Mouse (Mus musculus) heart, adult 11 months (tissue): Measurements from ENCODE around the gene Clk2.

ENCODE experiments used
- DNase-seq: peaks from one replicate; pipeline ENCODE4 v3.0.0; 2022

Clk2 gene

DNA sequence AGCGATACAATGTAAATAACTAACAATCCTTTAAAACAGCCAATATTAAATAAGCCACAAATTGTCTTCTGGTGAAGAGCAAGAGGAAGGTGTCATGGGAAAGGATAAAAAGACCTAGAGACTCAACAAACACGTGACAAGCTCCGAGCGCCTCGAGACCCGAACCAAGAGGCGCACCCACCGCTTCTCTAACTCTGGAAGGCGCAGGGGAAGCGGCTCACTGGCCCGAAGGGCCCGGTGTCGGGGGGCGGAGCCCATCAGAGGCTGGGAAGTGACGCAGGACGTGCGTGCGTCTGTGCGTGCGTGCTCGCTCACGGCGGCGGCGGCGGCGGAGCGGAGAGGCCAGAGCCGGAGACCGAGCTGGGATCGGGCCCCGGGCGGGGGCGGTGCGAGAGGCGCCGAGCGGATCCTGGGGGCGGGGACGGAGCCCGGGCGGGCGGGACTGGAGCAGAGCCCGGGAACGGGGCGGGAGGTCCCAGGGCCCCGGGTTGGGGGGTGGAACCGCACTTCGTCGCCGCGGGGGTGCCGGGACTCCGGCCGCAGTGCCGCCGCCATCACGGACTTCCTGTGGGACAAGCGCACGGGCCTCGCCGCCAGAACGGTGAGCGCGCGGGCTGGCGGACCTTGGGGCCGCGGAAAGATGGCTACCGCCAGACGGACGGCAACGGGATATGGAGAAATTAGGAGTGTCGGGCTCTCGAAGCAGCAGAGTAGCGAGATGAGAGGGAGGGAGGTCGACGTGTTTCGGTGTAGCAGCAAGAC is at the start of gene Clk2:
TSS of gene Clk2 (plus strand) at position 290 of the 762 bp plus-strand sequence.
- peak; percentile 100 for DNase-seq

DNA sequence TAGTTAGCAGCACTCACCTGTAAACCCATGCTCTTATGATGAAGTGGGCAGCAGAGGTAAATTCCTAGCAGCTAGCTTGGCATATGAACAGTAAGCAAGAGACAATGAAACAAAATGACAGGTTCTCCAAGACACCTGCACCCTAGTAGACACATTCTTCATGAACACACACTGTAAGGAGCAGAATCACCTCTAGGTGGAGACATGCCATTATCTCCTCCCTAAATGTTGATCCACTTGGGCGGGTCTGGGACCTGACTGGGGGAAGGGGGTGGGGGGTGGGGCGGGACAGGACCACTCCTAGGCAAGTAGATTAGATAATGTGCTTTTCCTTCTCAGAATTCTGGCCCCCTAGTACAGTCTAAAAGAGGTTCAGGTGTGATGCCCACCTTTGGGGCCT is 49.1 kb upstream of the Clk2 start:
- peak; percentile 78 for DNase-seq

DNA sequence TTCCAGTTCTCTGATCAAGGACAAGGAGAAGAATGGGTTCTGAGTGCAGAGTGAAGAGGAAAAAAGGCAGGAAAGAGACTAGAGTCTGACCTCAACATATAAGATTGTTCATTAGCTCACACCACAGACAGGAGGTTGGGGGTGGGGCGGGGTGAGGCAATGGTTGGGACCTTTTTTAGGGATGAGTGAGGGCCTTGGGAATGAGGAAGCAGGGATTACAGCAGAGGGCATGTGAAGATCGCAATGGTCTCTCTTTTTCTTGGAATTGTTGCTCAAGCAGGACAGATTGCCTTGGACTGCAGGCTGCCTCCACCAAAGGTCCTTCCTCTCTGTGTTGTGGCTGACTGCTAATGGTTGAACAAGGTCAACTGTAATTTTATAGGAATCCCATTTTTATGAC is 41.3 kb upstream of the Clk2 start:
- DNase-seq = peak; percentile 90

DNA sequence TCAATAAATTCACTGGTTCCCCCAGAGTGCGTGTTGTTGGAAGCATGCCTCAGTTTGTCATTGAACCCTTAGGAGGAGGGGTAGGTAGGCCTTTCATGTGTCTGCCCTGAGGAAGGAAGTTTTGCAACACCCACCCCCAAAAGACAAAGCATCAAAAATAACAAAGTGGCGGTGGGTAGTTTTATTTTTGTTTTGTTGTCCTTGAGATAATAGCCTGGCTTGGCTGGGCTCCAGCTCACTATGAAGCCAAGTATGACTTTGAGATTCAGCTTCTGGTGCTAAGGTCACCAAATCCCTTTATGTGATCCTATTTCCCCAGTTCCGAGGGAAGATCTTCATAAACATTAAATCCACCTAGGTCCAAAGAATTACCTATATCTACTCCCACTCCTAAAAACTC is 40.4 kb upstream of the Clk2 start:
- DNase-seq = peak; percentile 87

DNA sequence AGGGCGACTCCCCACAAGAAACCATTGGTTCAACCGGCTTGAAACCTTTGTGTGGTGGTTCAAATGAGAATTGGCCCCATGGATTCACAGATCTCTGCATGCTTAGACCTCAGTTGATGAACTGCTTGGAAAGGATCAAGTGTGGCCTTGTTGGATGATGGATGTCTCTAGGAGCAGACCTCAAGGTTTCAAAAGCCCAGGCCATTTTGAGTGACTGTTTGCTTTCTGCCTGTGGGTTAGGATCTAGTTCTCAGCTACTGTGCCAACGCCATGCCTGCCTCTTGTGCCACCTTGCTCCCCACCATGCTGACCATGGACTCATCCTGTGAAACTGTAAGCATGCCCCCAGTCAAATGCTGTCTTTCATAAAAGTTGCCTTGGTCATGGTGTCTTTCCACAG is 38.6 kb upstream of the Clk2 start:
- no peak for DNase-seq

DNA sequence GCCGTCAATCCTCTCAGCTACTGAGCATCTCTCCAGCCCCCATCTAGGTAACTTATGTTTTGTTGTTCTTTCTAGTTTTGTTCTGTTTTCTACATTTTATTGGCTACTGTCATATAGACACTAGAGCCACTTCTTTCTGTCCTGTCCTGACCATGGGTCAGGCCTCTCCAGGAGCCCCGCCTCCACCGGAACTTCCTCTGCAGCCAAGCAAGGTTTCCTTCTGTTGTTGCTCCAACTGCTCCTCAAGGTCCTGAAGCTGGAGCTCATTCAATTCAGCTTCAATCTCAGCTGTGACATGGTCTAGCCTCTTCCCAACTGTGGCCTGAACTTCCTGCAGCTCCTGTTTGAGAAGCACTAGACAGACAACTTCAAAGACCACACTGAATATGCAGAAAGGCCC is 34.7 kb upstream of the Clk2 start:
- no peak for DNase-seq

DNA sequence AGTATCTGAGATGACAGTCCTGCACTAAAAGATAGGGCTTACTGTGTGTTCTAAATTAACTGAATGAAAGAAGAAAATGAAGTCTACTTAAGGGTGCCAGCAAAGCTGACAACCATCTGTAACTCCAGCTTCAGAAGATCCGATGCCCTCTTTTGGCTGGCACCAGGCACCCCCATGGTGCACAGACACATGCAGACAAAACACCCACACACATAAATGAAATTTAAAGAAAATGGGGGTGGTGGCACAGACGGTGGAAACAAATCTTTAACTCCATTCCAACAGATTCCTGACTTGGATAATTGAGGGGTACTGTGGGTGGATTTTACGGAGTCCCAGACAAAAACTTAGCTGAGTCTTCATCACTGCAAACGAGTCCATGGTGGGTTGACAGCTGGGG is 32.8 kb upstream of the Clk2 start:
- DNase-seq = no peak

DNA sequence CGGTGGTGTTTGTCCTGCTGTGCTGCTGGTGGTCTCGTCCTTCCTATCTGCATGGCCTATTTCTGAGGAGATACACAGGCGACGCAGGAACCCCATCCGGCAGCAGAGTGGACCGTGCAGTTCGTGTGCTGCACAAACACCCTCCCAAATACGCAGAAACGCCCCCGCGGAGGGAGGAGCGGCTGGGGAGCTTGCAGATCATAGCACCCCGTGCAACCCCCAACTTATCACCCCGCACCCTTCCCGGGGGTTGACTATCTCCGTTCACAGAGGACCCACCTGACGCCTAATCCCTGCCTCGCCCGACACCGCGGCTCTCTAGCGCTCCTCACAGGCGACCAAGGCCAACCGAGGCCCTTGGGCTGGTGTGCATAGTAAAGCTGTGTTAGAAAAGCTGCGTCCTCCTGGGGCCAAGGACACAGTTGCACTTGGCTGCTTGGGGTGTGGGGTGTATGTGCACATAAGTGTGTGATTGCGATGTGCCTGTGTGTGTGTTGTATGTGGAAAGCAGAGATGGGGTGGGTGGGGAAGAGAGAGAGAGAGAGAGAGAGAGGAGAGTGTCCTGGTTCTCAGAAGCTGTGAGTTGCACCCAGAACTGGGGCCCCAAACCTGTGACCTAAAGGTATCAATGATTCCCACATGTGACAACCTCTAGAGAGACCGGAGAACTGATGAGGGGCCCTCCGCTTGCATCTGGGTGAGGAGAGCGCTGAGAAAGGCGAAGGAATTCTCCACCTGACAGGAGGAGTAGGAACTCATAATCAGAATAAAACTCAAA is 32.1 kb upstream of the Clk2 start:
- DNase-seq = no peak

DNA sequence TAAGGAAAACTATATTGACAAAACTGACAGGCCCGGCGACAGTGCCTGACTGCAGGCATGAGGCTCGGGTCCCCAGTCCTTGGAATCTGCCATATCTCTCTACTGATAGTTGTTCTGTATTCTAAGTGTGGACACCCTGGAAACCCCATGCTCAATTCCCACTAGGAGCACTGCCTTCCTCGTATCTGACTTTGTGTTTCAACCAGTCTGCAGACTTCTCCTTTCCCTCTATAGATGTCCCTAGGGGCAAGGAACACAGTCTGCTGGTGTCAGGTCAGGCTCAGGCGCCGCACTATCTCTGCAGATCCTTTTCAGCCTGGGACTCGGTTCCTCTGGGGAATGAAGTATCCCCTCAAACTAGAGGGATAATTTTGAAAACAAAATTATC is 31.5 kb upstream of the Clk2 start:
- DNase-seq = no peak

DNA sequence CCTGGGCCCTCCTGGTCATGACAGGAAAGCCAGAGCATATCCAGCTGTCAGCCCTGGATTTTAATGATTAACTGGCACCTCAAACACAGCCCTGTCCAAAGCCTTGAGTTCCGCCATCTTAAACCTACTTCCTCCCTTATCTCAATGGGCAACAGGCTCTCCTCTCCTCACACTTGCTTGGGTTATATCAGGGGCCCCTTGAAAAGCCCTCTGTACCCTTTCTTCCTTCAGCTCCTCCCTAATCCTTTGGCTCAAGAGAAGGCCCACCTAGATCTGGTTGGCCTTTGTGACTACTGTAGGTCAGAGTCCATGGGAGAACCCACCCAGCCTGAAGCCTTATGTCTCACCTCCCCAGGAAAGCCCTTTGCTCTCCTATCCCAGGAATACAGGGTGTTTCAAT is 30.8 kb upstream of the Clk2 start:
- no peak for DNase-seq

DNA sequence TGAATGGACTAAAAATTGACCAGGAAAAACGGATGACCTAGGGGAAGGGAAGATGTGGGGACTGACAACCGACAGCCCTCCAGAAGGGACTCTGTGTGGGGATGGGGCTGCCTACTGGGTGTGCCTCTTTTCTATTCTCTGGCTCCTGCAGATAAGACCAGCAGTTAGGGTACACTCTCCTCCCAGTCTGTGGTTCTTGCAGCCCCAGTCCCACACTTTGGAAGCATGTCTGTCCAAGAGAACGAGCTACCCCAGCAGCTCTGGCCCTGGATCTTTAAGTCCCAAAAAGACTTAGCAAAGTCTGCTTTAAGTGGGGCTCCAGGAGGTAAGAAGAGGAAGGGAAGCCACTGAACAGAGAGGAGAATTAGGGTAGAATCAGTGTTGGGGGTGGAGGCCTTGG is 28.6 kb upstream of the Clk2 start, which contains the start of gene Pklr:
TSS of gene Pklr (plus strand) at position 185 of the 400 bp plus-strand sequence.
- DNase-seq = no peak

DNA sequence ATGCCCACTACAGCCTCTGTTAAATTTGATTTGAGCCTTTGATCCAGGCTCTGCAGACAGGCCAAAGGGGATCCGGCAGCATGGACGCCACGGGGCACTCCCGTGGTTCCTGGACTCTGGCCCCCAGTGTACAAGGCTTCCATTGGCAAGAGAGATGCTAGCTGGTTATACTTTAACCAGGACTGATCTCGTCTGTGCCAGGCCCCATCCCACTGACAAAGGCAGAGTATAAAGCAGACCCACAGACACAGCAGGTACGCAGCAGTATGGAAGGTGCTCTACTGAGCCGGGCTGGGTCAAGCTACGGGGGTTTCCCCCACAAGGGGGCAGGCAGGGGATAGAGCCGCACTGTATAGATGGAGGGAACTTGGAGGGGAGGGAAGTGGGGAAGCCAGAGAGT is 28.2 kb upstream of the Clk2 start:
- no peak for DNase-seq

DNA sequence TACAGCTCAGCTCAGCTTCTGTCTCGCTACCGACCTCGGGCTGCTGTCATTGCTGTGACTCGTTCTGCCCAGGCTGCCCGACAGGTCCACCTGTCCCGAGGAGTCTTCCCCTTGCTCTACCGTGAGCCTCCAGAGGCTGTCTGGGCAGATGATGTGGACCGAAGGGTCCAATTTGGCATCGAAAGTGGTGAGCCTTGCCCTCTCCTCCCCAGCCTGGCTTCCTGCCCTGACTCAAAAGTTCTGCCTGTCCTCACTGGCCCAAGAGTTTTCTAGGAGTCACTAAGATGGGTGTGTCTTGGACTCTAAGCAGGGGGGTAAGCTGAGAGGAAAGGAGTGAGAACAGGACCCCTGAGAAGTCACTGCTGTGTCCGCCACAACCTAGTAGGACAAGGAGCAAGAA is 19.8 kb upstream of the Clk2 start:
- DNase-seq = no peak

DNA sequence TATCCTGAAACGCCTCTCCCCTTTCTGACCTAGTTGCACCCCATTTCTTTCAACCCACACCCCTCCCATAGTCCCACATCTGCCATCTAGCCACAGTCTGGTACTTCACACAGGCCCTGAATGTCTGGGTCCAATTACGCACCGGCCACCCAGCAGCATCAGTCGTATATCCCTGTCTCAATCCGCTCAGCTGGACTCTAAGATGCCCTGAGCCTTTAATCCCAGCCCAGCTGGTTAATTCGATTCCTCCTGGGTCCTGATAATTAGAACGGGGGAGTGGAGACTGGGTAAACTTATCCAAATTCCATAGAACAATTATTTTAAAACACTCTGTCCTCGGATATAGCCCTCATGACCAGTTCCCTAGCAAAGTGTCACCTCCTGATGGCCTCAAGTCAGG is 19.0 kb upstream of the Clk2 start:
- no peak for DNase-seq

DNA sequence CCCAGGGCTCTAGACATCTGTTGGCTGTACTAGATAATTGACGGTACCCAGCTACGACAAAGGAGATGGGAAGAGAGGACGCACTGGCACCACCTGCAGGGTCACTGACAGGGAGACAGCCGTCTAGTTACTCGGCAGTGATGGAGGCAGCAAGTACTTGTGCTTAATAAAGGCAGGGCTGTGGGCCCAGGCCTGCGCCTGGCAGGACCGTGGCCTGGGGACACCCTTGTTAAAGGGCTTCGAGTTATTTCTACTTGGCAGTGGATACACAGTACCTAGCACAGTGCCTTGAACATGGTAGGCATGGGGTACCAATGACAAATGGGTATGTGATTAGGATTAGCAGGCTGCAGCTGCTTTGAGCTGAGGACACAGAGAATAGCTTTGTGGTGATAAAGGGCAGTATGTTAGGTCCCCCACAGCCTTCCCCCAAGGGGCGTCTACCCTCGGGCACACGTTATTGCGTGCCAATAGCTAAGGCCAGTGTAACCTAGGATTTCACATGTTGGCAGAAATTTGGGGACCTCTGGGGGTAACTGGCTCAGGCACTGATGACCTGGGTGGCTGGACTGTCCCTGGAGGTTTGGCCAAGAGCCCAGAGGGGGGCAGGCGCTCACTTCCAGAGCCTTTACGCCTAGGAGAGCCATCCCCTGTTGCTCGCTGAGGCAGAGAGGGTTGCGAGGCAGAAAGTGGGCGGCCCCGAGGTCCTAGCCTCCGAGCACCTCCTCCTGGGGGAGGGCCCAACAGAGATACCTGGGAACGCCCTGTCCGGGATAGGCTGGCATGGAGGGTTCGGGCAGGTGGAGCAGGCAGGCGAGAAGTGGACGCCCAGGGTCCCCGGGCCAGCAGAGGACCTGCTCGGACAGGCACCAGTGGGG is 17.3 kb upstream of the Clk2 start:
- no peak for DNase-seq

DNA sequence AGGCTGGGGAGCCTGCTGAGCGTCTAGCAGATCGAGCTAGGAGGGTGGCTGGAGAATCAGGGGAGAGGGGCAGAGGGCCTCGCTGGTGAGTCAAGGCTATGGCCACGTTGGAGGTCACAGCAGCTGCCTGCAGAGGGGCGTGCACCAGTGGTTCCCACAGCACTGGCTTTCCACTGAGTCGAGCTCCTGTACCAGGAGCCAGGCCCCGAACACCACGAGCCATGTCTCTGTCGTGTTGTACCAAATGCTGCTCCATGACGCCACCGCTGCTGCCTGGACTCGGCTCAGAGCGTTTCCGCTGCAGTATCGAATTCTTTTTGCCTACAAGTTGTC is 16.6 kb upstream of the Clk2 start:
- DNase-seq = no peak

DNA sequence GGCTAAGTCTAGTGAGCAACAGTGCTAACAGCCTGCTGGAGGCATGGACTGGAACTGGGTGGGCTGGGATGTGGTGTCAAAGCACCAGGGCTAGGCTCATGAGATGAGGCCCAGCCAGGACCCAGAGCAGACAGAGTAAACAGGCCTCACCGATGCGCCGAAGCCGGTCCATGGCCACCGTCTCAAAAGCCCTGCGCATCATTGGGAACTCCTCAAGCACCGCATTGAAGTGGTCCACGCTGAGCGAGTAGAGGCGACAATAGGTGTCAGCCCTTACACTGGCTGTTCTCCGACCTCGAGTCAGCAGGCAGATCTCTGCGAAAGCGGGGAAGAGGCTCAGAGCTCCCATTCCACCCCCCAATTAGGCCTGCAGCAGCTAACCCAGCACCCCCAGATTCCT is 16.0 kb upstream of the Clk2 start:
- peak; percentile 86 for DNase-seq

DNA sequence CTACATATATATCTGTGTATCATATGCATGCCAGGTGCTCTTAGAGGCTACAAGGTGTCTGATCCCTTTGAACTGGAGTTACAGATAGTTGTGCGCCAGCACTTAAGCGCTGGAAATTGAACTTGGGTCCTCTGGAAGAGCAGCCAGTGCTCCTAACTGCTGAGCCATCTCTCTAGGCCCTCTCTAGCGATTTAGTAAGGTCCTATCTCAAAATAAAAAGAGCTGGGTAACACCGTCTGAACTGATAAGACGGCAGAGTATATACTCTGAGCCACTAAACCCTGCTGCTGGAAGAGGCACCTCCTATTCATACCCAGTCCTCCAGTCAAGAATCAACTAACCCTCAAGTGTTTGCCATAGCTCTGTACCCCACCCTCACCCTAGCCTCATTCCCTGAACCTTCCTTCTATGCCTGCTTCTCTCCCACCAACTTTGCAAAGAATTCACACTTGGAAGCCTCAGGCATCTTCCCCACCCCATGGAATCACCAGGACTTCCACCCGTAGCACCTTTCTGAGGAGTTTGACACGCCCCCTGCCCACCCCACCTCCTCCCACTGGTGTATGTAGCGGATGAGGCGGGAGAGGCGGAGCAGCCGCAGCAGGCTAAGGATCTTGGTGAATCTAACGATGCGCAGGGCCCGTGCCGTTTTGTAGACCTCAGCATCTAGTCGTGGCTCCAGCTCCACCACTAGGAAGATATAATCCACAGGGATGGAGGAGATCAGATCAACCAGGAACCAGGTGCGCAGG is 12.3 kb upstream of the Clk2 start:
- DNase-seq = no peak

DNA sequence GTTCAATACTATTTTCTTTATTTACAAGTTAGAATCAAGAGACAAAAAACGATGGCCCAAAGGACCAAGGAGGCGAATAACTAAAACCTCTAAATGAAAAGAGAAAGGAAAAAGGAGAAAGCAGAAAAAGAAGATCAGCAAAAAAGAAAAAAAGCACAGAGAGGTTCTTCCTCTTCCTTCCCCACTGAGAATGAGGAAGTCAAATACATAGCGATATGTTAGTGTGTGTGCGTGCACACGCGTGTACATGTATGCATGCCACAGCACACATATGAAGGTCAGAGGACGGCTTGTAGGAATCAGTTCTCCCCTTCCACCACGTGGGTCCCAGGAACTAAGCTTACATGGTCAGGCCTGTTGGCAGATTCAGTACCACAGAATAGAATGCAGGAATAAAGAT is 7.6 kb upstream of the Clk2 start:
- no peak for DNase-seq

DNA sequence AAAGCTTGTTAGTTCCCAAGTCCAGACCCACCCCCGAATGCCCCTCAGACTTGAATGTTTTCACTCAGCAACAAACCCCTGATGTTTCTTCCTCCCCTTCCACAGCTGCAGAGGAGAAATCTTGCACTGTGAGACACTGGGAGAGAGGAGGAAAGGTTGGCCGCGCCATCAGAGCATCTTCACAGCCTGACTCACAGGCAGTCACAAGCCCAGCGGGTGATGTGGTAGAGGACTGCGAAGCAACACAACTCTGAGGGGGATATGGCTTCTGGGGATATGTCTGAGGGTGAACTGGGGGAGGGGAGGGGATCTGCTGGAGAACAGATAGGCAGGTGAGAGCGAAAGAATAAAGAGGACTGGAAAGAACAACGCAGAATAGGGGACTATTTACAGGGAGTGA is 5.9 kb upstream of the Clk2 start:
- DNase-seq = no peak

DNA sequence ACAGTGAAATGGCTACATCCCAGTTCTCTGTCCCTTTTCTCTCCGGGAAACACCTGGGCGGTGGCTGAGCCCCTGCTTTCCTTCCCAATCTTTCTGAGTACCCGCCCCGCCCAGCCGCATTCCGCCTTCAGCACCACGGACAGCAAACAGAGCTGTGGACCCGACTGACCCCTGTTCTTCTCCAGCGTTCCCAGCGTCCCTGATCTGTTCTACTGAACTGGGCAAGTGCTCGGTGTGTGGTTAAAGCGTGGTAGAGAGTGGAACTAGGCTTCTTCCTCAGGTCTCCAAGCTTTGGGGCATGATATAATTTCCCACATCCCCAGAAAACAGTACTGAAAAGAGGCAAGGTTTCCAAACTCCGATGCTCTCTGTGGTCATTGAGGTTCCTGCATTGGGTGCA is 5.4 kb upstream of the Clk2 start:
- peak; percentile 90 for DNase-seq

DNA sequence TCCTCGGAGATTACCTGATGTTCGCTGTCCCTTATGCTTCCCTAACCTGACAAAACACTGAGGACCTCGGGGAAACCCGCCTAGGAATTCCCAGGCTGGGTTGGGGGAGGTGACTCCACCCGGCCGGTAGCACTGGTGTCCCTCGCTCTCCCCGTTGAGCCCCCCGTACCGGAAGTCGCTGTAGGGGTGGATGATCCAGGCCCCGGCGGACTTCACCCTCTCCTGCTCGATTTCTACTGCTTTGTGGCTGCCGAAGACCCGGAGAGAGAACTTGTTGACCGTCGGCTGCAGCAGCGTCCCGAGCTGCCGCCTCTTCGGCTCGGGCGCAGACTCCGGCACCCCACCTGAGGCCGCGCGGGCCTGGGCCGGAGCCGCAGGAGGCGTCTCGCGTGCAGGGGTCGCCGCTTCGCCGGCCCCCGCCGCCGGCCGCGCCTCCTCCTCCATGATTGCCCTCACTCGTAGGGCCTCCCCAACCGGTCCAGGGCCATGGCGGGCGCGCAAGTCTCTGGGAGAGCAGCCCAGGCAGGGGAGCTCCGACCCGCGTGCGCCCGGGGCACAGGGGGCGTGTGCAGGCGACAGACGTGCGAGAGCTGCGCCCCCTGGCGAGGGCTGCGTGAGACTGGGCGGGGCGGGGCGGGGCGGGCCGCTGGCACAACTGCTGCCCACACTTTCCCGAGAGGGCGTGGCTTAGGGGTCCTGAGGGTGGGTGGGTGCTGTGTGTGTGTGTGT is 4.8 kb upstream of the Clk2 start, which contains the start of gene Hcn3:
TSS of gene Hcn3 (minus strand) at position 581 of the 729 bp plus-strand sequence.
- DNase-seq = peak; percentile 92
